Mouse (Mus musculus): Measurements from ENCODE around the gene Hipk3. TPM values are rescaled to one million over a fixed set of nuclear protein-coding genes. Genes with fewer than 3 reads are reported as not detected.

The Hipk3 gene
- polyA plus RNA-seq (2012; rRNA removed) = 39.3 and 46.2 TPM in 2 replicates

GRCm38 (mm10) chr2:104493951-104494800 lies at the start of gene Hipk3:
Gene Hipk3, minus strand, starts transcription at chr2:104494446.
- DNase-seq = peak; percentile 82

DNA sequence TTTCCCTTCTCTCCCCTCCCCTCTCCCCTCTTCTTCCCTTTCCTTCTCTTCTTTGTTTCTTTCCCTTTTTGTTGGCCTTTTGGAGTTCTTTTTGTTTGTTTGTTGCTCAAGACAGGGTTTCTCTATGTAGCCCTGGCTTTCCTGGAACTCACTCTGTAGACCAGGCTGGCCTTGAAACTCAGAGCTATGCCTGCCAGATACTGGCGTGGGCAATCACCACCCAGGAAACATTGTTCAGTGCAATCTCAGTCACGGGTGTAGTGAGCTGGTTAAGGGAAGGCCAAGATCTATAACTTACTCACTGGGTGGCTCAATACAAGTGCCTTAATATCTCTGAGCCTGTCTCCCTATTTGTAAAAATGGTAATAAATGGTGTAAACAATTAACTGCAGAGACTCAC lies 46.0 kb upstream of the Hipk3 start:
- no peak for TF ChIP-seq CTCF (IDR thresholded peaks at IDR 0.05; ENCODE audit: insufficient read depth, low read length)
- no peak for TF ChIP-seq POLR2A (IDR thresholded peaks at IDR 0.05; ENCODE audit: borderline replicate concordance, extremely low read depth, low read depth, low read length)
- Histone ChIP-seq H3K4me3 (replicated peaks; ENCODE audit: extremely low read depth, low read depth, low read length) (no peak overlapping the region), H3K4me1 (ENCODE audit: control insufficient read depth, insufficient read depth, low read length) (no peaks in the 10 kb centered on the region)
- DNase-seq = no peak
- WGBS = 55% methylated on average over 2 of the region's 2 CpGs

More at GRCm38 (mm10) chr2:104493951-104494800, at the start of gene Hipk3:
- H3K4me3 ChIP-seq (replicated peaks; ENCODE audit: extremely low read depth, low read depth, low read length) = peak within 1 kb of the TSS; percentile 98
- under 1% methylated on average over 97 of the region's 98 CpGs for WGBS
- no peak for TF ChIP-seq CTCF (IDR thresholded peaks at IDR 0.05; ENCODE audit: insufficient read depth, low read length)
- TF ChIP-seq POLR2A (IDR thresholded peaks at IDR 0.05; ENCODE audit: borderline replicate concordance, extremely low read depth, low read depth, low read length) = peak; percentile 54; the same call in 1 of the 2 replicates
- H3K4me1 ChIP-seq (ENCODE audit: control insufficient read depth, insufficient read depth, low read length) = peaks cover 11% of the 10 kb centered on the region

DNA sequence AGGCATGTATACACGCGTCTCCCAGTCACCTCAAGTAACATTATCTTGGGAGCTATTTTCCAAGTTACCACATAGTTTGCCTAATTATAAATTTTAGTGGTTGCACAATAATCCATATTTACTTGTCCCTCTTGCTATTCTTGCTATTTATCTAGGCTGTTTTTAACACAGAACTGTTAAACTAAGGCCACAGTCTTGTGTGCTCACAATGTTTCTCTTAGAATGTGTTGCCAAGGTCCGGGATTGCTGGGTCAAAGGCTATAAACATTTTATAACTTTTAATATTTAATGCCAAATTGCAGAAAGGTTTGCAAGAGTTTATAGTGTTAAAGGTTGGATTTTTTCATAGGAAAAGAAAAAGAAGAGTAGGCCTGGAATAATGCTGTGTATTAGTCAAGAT lies 40.5 kb upstream of the Hipk3 start:
- H3K4me3 ChIP-seq (replicated peaks; ENCODE audit: extremely low read depth, low read depth, low read length) = no peak overlapping the region
- no peaks in the 10 kb centered on the region for H3K4me1 ChIP-seq (ENCODE audit: control insufficient read depth, insufficient read depth, low read length)
- TF ChIP-seq CTCF (IDR thresholded peaks at IDR 0.05; ENCODE audit: insufficient read depth, low read length) (no peak), POLR2A (IDR thresholded peaks at IDR 0.05; ENCODE audit: borderline replicate concordance, extremely low read depth, low read depth, low read length) (no peak)
- 48% methylated on average over 3 of the region's 3 CpGs for WGBS
- no peak for DNase-seq

- TF ChIP-seq POLR2A (IDR thresholded peaks at IDR 0.05; ENCODE audit: borderline replicate concordance, extremely low read depth, low read depth, low read length) (no peak), CTCF (IDR thresholded peaks at IDR 0.05; ENCODE audit: insufficient read depth, low read length) (no peak)
- WGBS = 72% methylated on average over 1 of the region's 1 CpGs
- Histone ChIP-seq H3K4me3 (replicated peaks; ENCODE audit: extremely low read depth, low read depth, low read length) (no peak overlapping the region), H3K4me1 (ENCODE audit: control insufficient read depth, insufficient read depth, low read length) (no peaks in the 10 kb centered on the region)
- no peak for DNase-seq
Observed at GRCm38 (mm10) chr2:104532548-104532947, 38.3 kb upstream of the Hipk3 start.

DNA sequence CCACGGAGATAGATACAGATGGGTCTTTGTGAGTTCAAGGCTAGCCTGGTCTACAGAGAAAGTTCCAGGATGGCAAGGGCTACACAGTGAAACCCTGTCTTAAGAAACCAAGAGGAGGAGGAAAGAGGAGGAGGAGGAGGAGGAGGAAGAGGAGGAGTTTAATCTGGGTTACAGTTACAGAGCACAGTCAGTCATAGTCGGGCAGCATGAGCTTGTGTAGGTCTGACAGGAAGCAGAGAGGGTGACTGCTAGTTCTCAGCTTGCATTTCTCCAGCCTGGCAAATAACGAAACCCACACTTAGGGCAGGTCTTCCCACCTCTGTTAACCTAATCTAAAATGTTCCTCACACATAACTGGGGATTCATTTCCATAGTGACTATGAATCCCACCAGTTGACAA lies 32.3 kb upstream of the Hipk3 start:
- TF ChIP-seq CTCF (IDR thresholded peaks at IDR 0.05; ENCODE audit: insufficient read depth, low read length) (no peak), POLR2A (IDR thresholded peaks at IDR 0.05; ENCODE audit: borderline replicate concordance, extremely low read depth, low read depth, low read length) (no peak)
- 56% methylated on average over 3 of the region's 3 CpGs for WGBS
- no peak overlapping the region for H3K4me3 ChIP-seq (replicated peaks; ENCODE audit: extremely low read depth, low read depth, low read length)
- no peaks in the 10 kb centered on the region for H3K4me1 ChIP-seq (ENCODE audit: control insufficient read depth, insufficient read depth, low read length)
- DNase-seq = no peak

DNA sequence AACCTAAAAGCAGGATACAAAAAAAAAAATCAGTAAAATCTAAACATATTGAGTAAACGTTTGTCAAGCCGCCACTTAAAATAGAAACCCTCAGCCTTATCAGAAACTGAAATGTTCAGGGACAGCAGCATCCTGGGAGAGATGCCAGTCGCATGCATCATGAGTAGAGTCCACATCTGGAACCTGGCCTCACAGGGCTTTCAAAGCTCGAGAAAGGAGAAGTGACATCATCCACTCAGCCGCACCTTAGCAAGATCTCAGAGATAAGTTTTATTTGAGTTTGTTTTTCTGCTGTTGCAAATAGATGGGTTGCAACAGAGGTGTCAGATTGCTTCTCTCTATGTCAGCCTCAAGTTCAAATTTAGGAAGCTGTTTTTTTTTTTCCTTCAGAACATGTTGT lies 31.3 kb upstream of the Hipk3 start:
- Histone ChIP-seq H3K4me3 (replicated peaks; ENCODE audit: extremely low read depth, low read depth, low read length) (no peak overlapping the region), H3K4me1 (ENCODE audit: control insufficient read depth, insufficient read depth, low read length) (no peaks in the 10 kb centered on the region)
- peak; percentile 26 for DNase-seq
- no peak for TF ChIP-seq CTCF (IDR thresholded peaks at IDR 0.05; ENCODE audit: insufficient read depth, low read length)
- no peak for TF ChIP-seq POLR2A (IDR thresholded peaks at IDR 0.05; ENCODE audit: borderline replicate concordance, extremely low read depth, low read depth, low read length)
- 3% methylated on average over 5 of the region's 5 CpGs for WGBS

DNA sequence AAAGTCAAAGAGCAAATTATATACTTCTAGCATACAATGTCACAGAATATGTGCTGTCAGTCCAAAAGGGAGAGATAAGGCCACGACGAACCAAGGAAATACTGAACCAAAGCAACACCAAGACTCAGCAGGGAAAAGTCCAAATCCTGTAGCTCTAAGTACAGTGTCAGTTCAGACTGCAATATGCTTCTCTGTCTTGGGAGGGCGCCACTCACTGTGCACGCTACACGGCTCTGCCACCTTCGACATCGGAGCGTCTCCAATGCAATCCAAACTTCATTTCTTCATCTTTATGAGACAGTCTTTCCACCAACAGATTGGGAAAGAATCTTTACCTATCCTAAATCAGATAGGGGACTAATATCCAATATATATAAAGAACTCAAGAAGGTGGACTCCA lies 17.4 kb upstream of the Hipk3 start:
- DNase-seq = no peak
- WGBS = 86% methylated on average over 8 of the region's 8 CpGs
- Histone ChIP-seq H3K4me3 (replicated peaks; ENCODE audit: extremely low read depth, low read depth, low read length) (no peak overlapping the region), H3K4me1 (ENCODE audit: control insufficient read depth, insufficient read depth, low read length) (no peaks in the 10 kb centered on the region)
- no peak for TF ChIP-seq POLR2A (IDR thresholded peaks at IDR 0.05; ENCODE audit: borderline replicate concordance, extremely low read depth, low read depth, low read length)
- TF ChIP-seq CTCF (IDR thresholded peaks at IDR 0.05; ENCODE audit: insufficient read depth, low read length) = no peak

- no peak for TF ChIP-seq CTCF (IDR thresholded peaks at IDR 0.05; ENCODE audit: insufficient read depth, low read length)
- TF ChIP-seq POLR2A (IDR thresholded peaks at IDR 0.05; ENCODE audit: borderline replicate concordance, extremely low read depth, low read depth, low read length) = no peak
- no peaks in the 10 kb centered on the region for H3K4me1 ChIP-seq (ENCODE audit: control insufficient read depth, insufficient read depth, low read length)
- 46% methylated on average over 3 of the region's 3 CpGs for WGBS
- no peak for DNase-seq
- H3K4me3 ChIP-seq (replicated peaks; ENCODE audit: extremely low read depth, low read depth, low read length) = no peak overlapping the region
Observed at GRCm38 (mm10) chr2:104502388-104502787, 8.1 kb upstream of the Hipk3 start.

DNA sequence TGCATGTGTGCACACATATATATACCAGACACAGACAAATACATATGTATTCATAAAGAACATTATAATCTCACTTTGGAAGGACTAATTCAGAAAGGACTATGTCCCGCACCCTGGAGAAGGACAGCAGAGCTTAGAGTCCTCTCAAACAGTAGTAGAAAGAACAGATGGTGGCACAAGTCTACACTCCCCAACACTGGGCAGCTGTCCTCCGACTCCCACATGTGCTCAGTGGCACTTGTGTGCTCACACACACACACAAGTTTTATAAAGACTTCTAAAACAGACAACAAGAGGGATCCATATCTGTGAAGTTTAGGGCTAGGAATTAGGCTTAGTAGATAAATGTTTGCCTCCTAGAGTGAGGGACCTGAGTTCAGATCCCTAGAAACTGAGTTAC lies 6.8 kb upstream of the Hipk3 start:
- 90% methylated on average over 2 of the region's 2 CpGs for WGBS
- Histone ChIP-seq H3K4me1 (ENCODE audit: control insufficient read depth, insufficient read depth, low read length) (no peaks in the 10 kb centered on the region), H3K4me3 (replicated peaks; ENCODE audit: extremely low read depth, low read depth, low read length) (no peak overlapping the region)
- no peak for TF ChIP-seq CTCF (IDR thresholded peaks at IDR 0.05; ENCODE audit: insufficient read depth, low read length)
- no peak for TF ChIP-seq POLR2A (IDR thresholded peaks at IDR 0.05; ENCODE audit: borderline replicate concordance, extremely low read depth, low read depth, low read length)
- DNase-seq = no peak

DNA sequence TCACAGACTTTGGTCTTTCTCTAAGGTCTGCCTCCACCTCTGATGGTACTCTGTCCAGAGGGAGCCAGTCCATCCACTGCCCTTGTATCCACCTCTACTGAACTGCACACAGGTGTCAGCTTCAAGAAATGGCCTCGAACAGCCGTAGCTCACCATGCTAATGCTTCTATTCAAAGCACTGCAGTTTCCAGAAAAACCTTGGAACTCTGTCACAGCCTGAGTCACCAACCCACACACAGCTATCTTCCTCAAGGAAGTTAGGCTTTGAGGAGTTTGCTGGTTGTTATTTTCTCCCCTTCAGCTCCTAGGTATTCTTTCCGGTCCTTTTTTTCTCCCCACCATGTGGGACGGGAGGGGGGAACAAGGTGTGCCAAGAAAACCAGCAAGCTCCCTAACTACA lies 3.5 kb upstream of the Hipk3 start:
- WGBS = 31% methylated on average over 4 of the region's 4 CpGs
- DNase-seq = no peak
- TF ChIP-seq POLR2A (IDR thresholded peaks at IDR 0.05; ENCODE audit: borderline replicate concordance, extremely low read depth, low read depth, low read length) = no peak
- no peak for TF ChIP-seq CTCF (IDR thresholded peaks at IDR 0.05; ENCODE audit: insufficient read depth, low read length)
- H3K4me1 ChIP-seq (ENCODE audit: control insufficient read depth, insufficient read depth, low read length) = peaks cover 2% of the 10 kb centered on the region; the same call in 1 of the 2 replicates
- H3K4me3 ChIP-seq (replicated peaks; ENCODE audit: extremely low read depth, low read depth, low read length) = no peak overlapping the region
